Mouse (Mus musculus) liver, embryonic 14.5 days (tissue): ENCODE measurements around the gene Smtnl2.

ENCODE experiments used
- CTCF ChIP-seq: IDR thresholded peaks from 2 replicates; pipeline ENCODE4 v1.5.1; 2016; ENCODE audit warnings: antibody characterized with exemption, low read depth, control low read depth
- EP300 ChIP-seq: IDR thresholded peaks from 2 replicates; pipeline ENCODE4 v1.6.1; 2016; ENCODE audit warnings: antibody characterized with exemption, low read depth

DNA sequence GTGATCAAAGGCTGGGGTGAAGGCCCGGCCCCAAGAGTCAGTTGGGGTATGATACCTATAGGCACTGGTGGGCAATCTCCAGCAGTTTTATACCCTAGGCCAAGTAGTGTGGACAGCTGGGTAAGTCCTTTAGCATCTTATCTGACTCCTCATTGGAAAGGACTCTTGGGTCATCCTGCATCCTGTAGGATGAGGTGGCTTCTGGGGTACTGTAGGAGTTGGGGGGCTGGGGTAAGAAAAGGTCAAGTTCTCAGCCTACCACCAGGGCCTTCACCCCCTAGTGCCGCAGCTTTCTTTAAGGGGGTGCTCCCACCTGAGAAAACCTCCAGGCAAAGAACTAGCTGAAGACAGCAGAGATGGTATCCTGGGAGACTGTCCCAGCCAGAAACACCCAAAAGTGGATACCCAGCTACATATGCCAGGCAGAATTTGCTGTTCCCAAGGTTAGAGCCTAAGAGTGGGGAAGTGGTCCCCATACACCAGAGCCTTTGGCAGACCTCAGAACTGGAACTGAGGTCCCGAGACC is 40.7 kb upstream of the Smtnl2 start:
- TF ChIP-seq CTCF (no peak), EP300 (no peak)
